Mouse (Mus musculus): Measurements from ENCODE around the gene Ctsz.

GRCm38 (mm10) chr2:174392554-174392953, 46.3 kb downstream of the Ctsz start:
- TF ChIP-seq CTCF (IDR thresholded peaks at IDR 0.05; ENCODE audit: extremely low read depth, insufficient read depth, low read length) (no peak), POLR2A (IDR thresholded peaks at IDR 0.05; ENCODE audit: extremely low read depth, insufficient read depth, low read length) (no peak)
